In the genomic region with DNA sequence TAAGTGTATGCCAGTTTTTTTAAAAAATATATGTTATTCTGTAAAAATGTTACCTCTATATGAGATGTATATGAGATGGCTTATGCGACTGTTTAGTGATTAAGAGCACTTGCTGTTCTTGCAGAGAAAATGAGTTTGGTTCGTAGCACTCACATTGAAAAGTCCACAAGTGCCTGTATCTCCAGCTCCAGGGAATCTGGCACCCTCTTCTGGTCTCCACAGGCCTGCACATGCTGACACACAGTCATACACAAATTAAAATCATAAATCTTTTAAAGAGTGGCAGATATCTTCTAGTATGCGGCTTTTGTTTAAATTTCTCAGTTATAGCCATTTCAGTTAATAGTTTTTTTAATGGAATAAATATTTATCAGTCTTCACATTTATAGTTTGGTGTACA, we compare ENCODE assay signal across 16 mouse cellular contexts. TPM values are rescaled to one million over a fixed set of nuclear protein-coding genes. Genes with fewer than 3 reads are reported as not detected.
DNase-seq lines count a peak whose midpoint lies in the region; ATAC-seq and TF ChIP-seq lines count a peak whose summit lies in the region.
"Had no signal": no experiment of that assay in that cellular context is flagged by ENCODE, and none has a peak within 500 bp of the region (broad histone marks: within the 10 kb centered on the region; RNA-seq: fewer than 3 reads in every experiment).

No protein-coding gene starts in this region.

- H3K36me3 ChIP-seq in liver, postnatal 0 days (replicated peaks; ENCODE audit: insufficient read depth, low read length), result no peaks in the 10 kb centered on the region
- H3K36me3 ChIP-seq in hindbrain, embryonic 14.5 days (replicated peaks; ENCODE audit: control insufficient read depth, insufficient read depth), result no peaks in the 10 kb centered on the region
- H3K36me3 ChIP-seq: heart, embryonic 13.5 days; liver, embryonic 15.5 days; neural tube, embryonic 13.5 days had no signal

- peak; percentile 48 for TF ChIP-seq CTCF in liver, postnatal 0 days (IDR thresholded peaks at IDR 0.05; ENCODE audit: low read depth)

- no peak overlapping the region for H3K4me3 ChIP-seq in liver, postnatal 0 days (ENCODE audit: low read depth, low read length)
- H3K4me3 ChIP-seq in hindbrain, embryonic 14.5 days (replicated peaks; ENCODE audit: low read length), result no peak overlapping the region
- H3K4me3 ChIP-seq: heart, embryonic 13.5 days; liver, embryonic 15.5 days; midbrain, embryonic 13.5 days; neural tube, embryonic 13.5 days had no signal

- 0 out of 2 replicates have a peak, but pooled peaks cover 3% of the 10 kb centered on the region for H3K4me1 ChIP-seq in liver, postnatal 0 days (ENCODE audit: insufficient read depth)
- H3K4me1 ChIP-seq in hindbrain, embryonic 14.5 days (replicated peaks; ENCODE audit: control insufficient read depth, insufficient read depth, low read length), result no peaks in the 10 kb centered on the region
- H3K4me1 ChIP-seq: heart, embryonic 13.5 days; liver, embryonic 15.5 days; midbrain, embryonic 13.5 days; neural tube, embryonic 13.5 days had no signal

- no peak overlapping the region for H3K9ac ChIP-seq in liver, postnatal 0 days (replicated peaks)
- no peak overlapping the region for H3K9ac ChIP-seq in hindbrain, embryonic 14.5 days
- H3K9ac ChIP-seq: heart, embryonic 13.5 days; liver, embryonic 15.5 days; midbrain, embryonic 13.5 days; neural tube, embryonic 13.5 days had no signal

- WGBS in liver, postnatal 0 days (ENCODE audit: insufficient replicate concordance), result 83% methylated on average over 3 of the region's 3 CpGs
- 89% methylated on average over 3 of the region's 3 CpGs for WGBS in hindbrain, embryonic 14.5 days

- no peaks in the 10 kb centered on the region for H3K27me3 ChIP-seq in liver, postnatal 0 days (ENCODE audit: insufficient read depth, low read length)
- H3K27me3 ChIP-seq in hindbrain, embryonic 14.5 days (ENCODE audit: control insufficient read depth, insufficient read depth, low read length), result no peaks in the 10 kb centered on the region
- H3K27me3 ChIP-seq: heart, embryonic 13.5 days; liver, embryonic 15.5 days; midbrain, embryonic 13.5 days; neural tube, embryonic 13.5 days had no signal

- no peak overlapping the region for H3K27ac ChIP-seq in liver, postnatal 0 days (ENCODE audit: low read depth)
- H3K27ac ChIP-seq in hindbrain, embryonic 14.5 days, result no peak overlapping the region
- H3K27ac ChIP-seq: heart, embryonic 13.5 days; liver, embryonic 15.5 days; midbrain, embryonic 13.5 days; neural tube, embryonic 13.5 days had no signal

- H3K4me2 ChIP-seq in liver, postnatal 0 days (ENCODE audit: low read depth, low read length), result no peak overlapping the region
- no peak overlapping the region for H3K4me2 ChIP-seq in hindbrain, embryonic 14.5 days (replicated peaks)
- H3K4me2 ChIP-seq: heart, embryonic 13.5 days; liver, embryonic 15.5 days; midbrain, embryonic 13.5 days; neural tube, embryonic 13.5 days had no signal

- no peaks in the 10 kb centered on the region for H3K9me3 ChIP-seq in liver, postnatal 0 days (ENCODE audit: low read length)
- H3K9me3 ChIP-seq in hindbrain, embryonic 14.5 days (ENCODE audit: control insufficient read depth, low read length), result no peaks in the 10 kb centered on the region
- H3K9me3 ChIP-seq: heart, embryonic 13.5 days; liver, embryonic 15.5 days; midbrain, embryonic 13.5 days; neural tube, embryonic 13.5 days had no signal

- peak; percentile 10 for DNase-seq in heart, postnatal 4 days
- no peak for DNase-seq in heart, adult 8-10 months (ENCODE audit: low spot score)
- no peak for DNase-seq in liver, postnatal 0 days
- DNase-seq in liver (no peak), ZHBTc4 (ENCODE audit: low read depth, low spot score) (peak; percentile 6)
- peak; percentile 2 for DNase-seq in lung, postnatal 36 days
- DNase-seq in spleen, postnatal 4 days (ENCODE audit: low spot score in 2 of 2), result no peak
- DNase-seq in hindbrain, embryonic 14.5 days (ENCODE audit: low spot score), result no peak
- DNase-seq: adrenal gland, adult 2 months; cerebellum, adult 8-10 months; layer of hippocampus, postnatal 36 days; right cerebral cortex, postnatal 25 days had no signal

- ATAC-seq in liver, postnatal 0 days, result no peak
- no peak for ATAC-seq in hindbrain, embryonic 14.5 days (ENCODE audit: low FRiP score)
- ATAC-seq: midbrain, embryonic 13.5 days had no signal

- no peak for TF ChIP-seq EP300 in liver, postnatal 0 days (IDR thresholded peaks at IDR 0.05; ENCODE audit: low read depth)

RNA-seq across cellular contexts. Expression of gene Vps41, which starts 40.9 kb away (rescaled TPM):
- 10 to 100 TPM; 35.7 to 38.2 TPM for total RNA-seq in heart, postnatal 4 days (2021)
- 10 to 100 TPM; 32.9 to 37.5 (median 35.3) TPM for total RNA-seq in heart, adult 8-10 months (2022)
- 16.7 and 17.0 TPM in 2 replicates for polyA plus RNA-seq in liver, postnatal 0 days (2015; fragmentation: Nextera tagmentation; extraction: Ambion mirVana)
- 130 and 139 TPM in 2 replicates for polyA plus RNA-seq in hindbrain, embryonic 14.5 days (2014; fragmentation: Nextera tagmentation; extraction: Ambion mirVana)

Comparison
In these comparisons a context has a peak if more than half of its experiments do, and no peak if none do; other contexts are left out.
1. DNase-seq: peak in heart, postnatal 4 days (single experiment), ZHBTc4 (single experiment) and lung, postnatal 36 days (single experiment); none in heart, adult 8-10 months (single experiment), liver, postnatal 0 days (single experiment), liver (single experiment), spleen, postnatal 4 days (0 of 2) and hindbrain, embryonic 14.5 days (single experiment).